Mouse (Mus musculus): ENCODE measurements around the gene Sik2. TPM values are rescaled to one million over a fixed set of nuclear protein-coding genes. Genes with fewer than 3 reads are reported as not detected.

The Sik2 gene
- polyA plus RNA-seq, 1 experiment from 2014 or later = 23.7 TPM

- H3K9ac ChIP-seq (replicated peaks; ENCODE audit: low read depth, low read length) = peak overlapping the region; percentile 95
- H3K9me3 ChIP-seq (ENCODE audit: control insufficient read depth, low read length) = no peaks in the 10 kb centered on the region
- WGBS = 8% methylated on average over 10 of the region's 10 CpGs
- H3K4me2 ChIP-seq (ENCODE audit: low read length) = peak overlapping the region; percentile 80
- no peaks in the 10 kb centered on the region for H3K27me3 ChIP-seq (replicated peaks; ENCODE audit: control insufficient read depth, insufficient read depth, low read length)
- ATAC-seq = no peak
- no peaks in the 10 kb centered on the region for H3K36me3 ChIP-seq (ENCODE audit: control insufficient read depth, insufficient read depth)
- H3K27ac ChIP-seq (ENCODE audit: low read length) = no peak overlapping the region
- H3K4me1 ChIP-seq (replicated peaks; ENCODE audit: control insufficient read depth, insufficient read depth, low read length) = peaks cover 8% of the 10 kb centered on the region
- peak overlapping the region; percentile 95 for H3K4me3 ChIP-seq (replicated peaks; ENCODE audit: low read length)
Observed at GRCm38 (mm10) chr9:51007726-51008067, 1.2 kb downstream of the Sik2 start.

- H3K4me2 ChIP-seq (ENCODE audit: low read length) = peak overlapping the region; percentile 32; the same call in 1 of the 2 replicates
- no peak for ATAC-seq
- H3K4me1 ChIP-seq (replicated peaks; ENCODE audit: control insufficient read depth, insufficient read depth, low read length) = peaks cover 8% of the 10 kb centered on the region
- no peaks in the 10 kb centered on the region for H3K27me3 ChIP-seq (replicated peaks; ENCODE audit: control insufficient read depth, insufficient read depth, low read length)
- no peaks in the 10 kb centered on the region for H3K9me3 ChIP-seq (ENCODE audit: control insufficient read depth, low read length)
- no peak overlapping the region for H3K4me3 ChIP-seq (replicated peaks; ENCODE audit: low read length)
- 4% methylated on average over 4 of the region's 4 CpGs for WGBS
- no peak overlapping the region for H3K9ac ChIP-seq (replicated peaks; ENCODE audit: low read depth, low read length)
- no peaks in the 10 kb centered on the region for H3K36me3 ChIP-seq (ENCODE audit: control insufficient read depth, insufficient read depth)
- H3K27ac ChIP-seq (ENCODE audit: low read length) = no peak overlapping the region
Observed at GRCm38 (mm10) chr9:51006846-51007245, 2.0 kb downstream of the Sik2 start.

GRCm38 (mm10) chr9:51004062-51004461, 4.8 kb downstream of the Sik2 start:
- 91% methylated on average over 1 of the region's 1 CpGs for WGBS
- Histone ChIP-seq H3K9me3 (ENCODE audit: control insufficient read depth, low read length) (no peaks in the 10 kb centered on the region), H3K4me3 (replicated peaks; ENCODE audit: low read length) (no peak overlapping the region), H3K27me3 (replicated peaks; ENCODE audit: control insufficient read depth, insufficient read depth, low read length) (no peaks in the 10 kb centered on the region), H3K9ac (replicated peaks; ENCODE audit: low read depth, low read length) (no peak overlapping the region), H3K36me3 (ENCODE audit: control insufficient read depth, insufficient read depth) (no peaks in the 10 kb centered on the region), H3K4me1 (replicated peaks; ENCODE audit: control insufficient read depth, insufficient read depth, low read length) (peaks cover 3% of the 10 kb centered on the region), H3K4me2 (ENCODE audit: low read length) (no peak overlapping the region), H3K27ac (ENCODE audit: low read length) (no peak overlapping the region)
- ATAC-seq = no peak

GRCm38 (mm10) chr9:50986677-50987076, 22.2 kb downstream of the Sik2 start:
- Histone ChIP-seq H3K9me3 (ENCODE audit: control insufficient read depth, low read length) (no peaks in the 10 kb centered on the region), H3K36me3 (ENCODE audit: control insufficient read depth, insufficient read depth) (no peaks in the 10 kb centered on the region), H3K9ac (replicated peaks; ENCODE audit: low read depth, low read length) (no peak overlapping the region), H3K4me3 (replicated peaks; ENCODE audit: low read length) (no peak overlapping the region), H3K27me3 (replicated peaks; ENCODE audit: control insufficient read depth, insufficient read depth, low read length) (no peaks in the 10 kb centered on the region), H3K4me1 (replicated peaks; ENCODE audit: control insufficient read depth, insufficient read depth, low read length) (0 out of 2 replicates have a peak, but pooled peaks cover 3% of the 10 kb centered on the region), H3K27ac (ENCODE audit: low read length) (no peak overlapping the region), H3K4me2 (ENCODE audit: low read length) (no peak overlapping the region)
- ATAC-seq = no peak

GRCm38 (mm10) chr9:50986123-50986522, 22.8 kb downstream of the Sik2 start:
- Histone ChIP-seq H3K4me1 (replicated peaks; ENCODE audit: control insufficient read depth, insufficient read depth, low read length) (0 out of 2 replicates have a peak, but pooled peaks cover 3% of the 10 kb centered on the region), H3K27me3 (replicated peaks; ENCODE audit: control insufficient read depth, insufficient read depth, low read length) (no peaks in the 10 kb centered on the region), H3K36me3 (ENCODE audit: control insufficient read depth, insufficient read depth) (no peaks in the 10 kb centered on the region), H3K9me3 (ENCODE audit: control insufficient read depth, low read length) (no peaks in the 10 kb centered on the region), H3K9ac (replicated peaks; ENCODE audit: low read depth, low read length) (no peak overlapping the region), H3K4me2 (ENCODE audit: low read length) (no peak overlapping the region), H3K27ac (ENCODE audit: low read length) (no peak overlapping the region), H3K4me3 (replicated peaks; ENCODE audit: low read length) (no peak overlapping the region)
- 3% methylated on average over 8 of the region's 8 CpGs for WGBS
- ATAC-seq = no peak

GRCm38 (mm10) chr9:50981499-50982190, 27.2 kb downstream of the Sik2 start:
- Histone ChIP-seq H3K27ac (ENCODE audit: low read length) (no peak overlapping the region), H3K4me3 (replicated peaks; ENCODE audit: low read length) (no peak overlapping the region), H3K9me3 (ENCODE audit: control insufficient read depth, low read length) (no peaks in the 10 kb centered on the region), H3K9ac (replicated peaks; ENCODE audit: low read depth, low read length) (no peak overlapping the region), H3K36me3 (ENCODE audit: control insufficient read depth, insufficient read depth) (no peaks in the 10 kb centered on the region), H3K4me1 (replicated peaks; ENCODE audit: control insufficient read depth, insufficient read depth, low read length) (0 out of 2 replicates have a peak, but pooled peaks cover 3% of the 10 kb centered on the region), H3K27me3 (replicated peaks; ENCODE audit: control insufficient read depth, insufficient read depth, low read length) (no peaks in the 10 kb centered on the region), H3K4me2 (ENCODE audit: low read length) (no peak overlapping the region)
- no peak for ATAC-seq
- WGBS = 93% methylated on average over 4 of the region's 4 CpGs

GRCm38 (mm10) chr9:50974631-50975030, 34.2 kb downstream of the Sik2 start:
- peak; percentile 70 for ATAC-seq
- 57% methylated on average over 7 of the region's 7 CpGs for WGBS

GRCm38 (mm10) chr9:50970413-50970812, 38.5 kb downstream of the Sik2 start:
- H3K4me1 ChIP-seq (replicated peaks; ENCODE audit: control insufficient read depth, insufficient read depth, low read length) = peaks cover 10% of the 10 kb centered on the region; the same call in 1 of the 2 replicates
- no peak for ATAC-seq
- no peaks in the 10 kb centered on the region for H3K9me3 ChIP-seq (ENCODE audit: control insufficient read depth, low read length)
- no peaks in the 10 kb centered on the region for H3K27me3 ChIP-seq (replicated peaks; ENCODE audit: control insufficient read depth, insufficient read depth, low read length)
- no peaks in the 10 kb centered on the region for H3K36me3 ChIP-seq (ENCODE audit: control insufficient read depth, insufficient read depth)
- no peak overlapping the region for H3K4me2 ChIP-seq (ENCODE audit: low read length)
- no peak overlapping the region for H3K27ac ChIP-seq (ENCODE audit: low read length)
- H3K9ac ChIP-seq (replicated peaks; ENCODE audit: low read depth, low read length) = no peak overlapping the region
- no peak overlapping the region for H3K4me3 ChIP-seq (replicated peaks; ENCODE audit: low read length)
- 88% methylated on average over 4 of the region's 4 CpGs for WGBS

More at GRCm38 (mm10) chr9:50974631-50975030, 34.2 kb downstream of the Sik2 start:
- no peak overlapping the region for H3K9ac ChIP-seq (replicated peaks; ENCODE audit: low read depth, low read length)
- no peak overlapping the region for H3K27ac ChIP-seq (ENCODE audit: low read length)
- no peak overlapping the region for H3K4me2 ChIP-seq (ENCODE audit: low read length)
- H3K36me3 ChIP-seq (ENCODE audit: control insufficient read depth, insufficient read depth) = no peaks in the 10 kb centered on the region
- peaks cover 3% of the 10 kb centered on the region; the same call in 1 of the 2 replicates for H3K4me1 ChIP-seq (replicated peaks; ENCODE audit: control insufficient read depth, insufficient read depth, low read length)
- H3K9me3 ChIP-seq (ENCODE audit: control insufficient read depth, low read length) = no peaks in the 10 kb centered on the region
- no peak overlapping the region for H3K4me3 ChIP-seq (replicated peaks; ENCODE audit: low read length)
- H3K27me3 ChIP-seq (replicated peaks; ENCODE audit: control insufficient read depth, insufficient read depth, low read length) = no peaks in the 10 kb centered on the region

GRCm38 (mm10) chr9:50969266-50969665, 39.6 kb downstream of the Sik2 start:
- Histone ChIP-seq H3K27me3 (replicated peaks; ENCODE audit: control insufficient read depth, insufficient read depth, low read length) (no peaks in the 10 kb centered on the region), H3K9me3 (ENCODE audit: control insufficient read depth, low read length) (no peaks in the 10 kb centered on the region), H3K27ac (ENCODE audit: low read length) (no peak overlapping the region), H3K4me2 (ENCODE audit: low read length) (no peak overlapping the region), H3K4me1 (replicated peaks; ENCODE audit: control insufficient read depth, insufficient read depth, low read length) (peaks cover 8% of the 10 kb centered on the region; the same call in 1 of the 2 replicates), H3K4me3 (replicated peaks; ENCODE audit: low read length) (no peak overlapping the region), H3K9ac (replicated peaks; ENCODE audit: low read depth, low read length) (no peak overlapping the region), H3K36me3 (ENCODE audit: control insufficient read depth, insufficient read depth) (no peaks in the 10 kb centered on the region)
- 57% methylated on average over 3 of the region's 3 CpGs for WGBS
- no peak for ATAC-seq

Data from forebrain, embryonic 16.5 days (tissue).